Mouse (Mus musculus) cortical plate, adult 2 months (tissue): ENCODE measurements around the gene Nsrp1.

ENCODE experiments used
- CTCF ChIP-seq: fragments of 200-500 bp; IDR thresholded peaks from 2 replicates; pipeline ENCODE4 v1.5.1; 2011; ENCODE audit warnings: mild to moderate bottlenecking, control low read depth, low read length; ENCODE audit not compliant: insufficient read depth; ENCODE audit errors: extremely low read depth
- POLR2A ChIP-seq: fragments of 200-500 bp; IDR thresholded peaks from 2 replicates; pipeline ENCODE4 v1.6.1; 2011; ENCODE audit warnings: mild to moderate bottlenecking, low read length, control low read depth; ENCODE audit not compliant: insufficient read depth; ENCODE audit errors: extremely low read depth

DNA sequence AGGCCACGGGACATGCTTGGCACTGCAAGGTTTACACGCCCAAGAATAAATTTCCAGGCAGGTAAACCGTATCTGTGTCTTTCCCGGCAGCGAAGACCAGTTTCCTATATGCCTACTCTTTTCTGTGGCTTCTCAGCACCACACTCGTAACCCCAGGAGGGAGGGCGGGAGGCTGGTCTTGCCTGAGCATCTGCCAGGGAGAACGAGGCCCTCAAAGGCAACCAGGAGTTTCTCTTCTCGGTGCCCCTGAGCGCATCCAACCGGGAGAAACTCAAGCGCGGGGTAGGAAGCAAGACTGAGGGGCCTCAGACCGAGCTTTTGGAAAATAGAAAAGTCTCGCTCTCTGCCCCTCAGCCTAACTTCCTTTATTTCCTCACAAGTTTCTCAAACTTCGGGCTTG, 443 bp downstream of the Nsrp1 start:
- TF ChIP-seq CTCF, result no peak
- TF ChIP-seq POLR2A, result no peak
